In genomic region chr4:107278188-107278707, GRCm38 (mm10) we compare ENCODE assay signal across 9 mouse cellular contexts. TPM values are rescaled to one million over a fixed set of nuclear protein-coding genes. Genes with fewer than 3 reads are reported as not detected.
DNase-seq lines count a peak whose midpoint lies in the region; ATAC-seq and TF ChIP-seq lines count a peak whose summit lies in the region.
"Had no signal": no experiment of that assay in that cellular context is flagged by ENCODE, and none has a peak within 500 bp of the region (broad histone marks: within the 10 kb centered on the region; RNA-seq: fewer than 3 reads in every experiment).

No protein-coding gene starts in this region.

- TF ChIP-seq CTCF in lung, postnatal 0 days (IDR thresholded peaks at IDR 0.05): no peak

- H3K4me3 ChIP-seq in lung, postnatal 0 days (ENCODE audit: low read depth, low read length): no peak overlapping the region
- no peak overlapping the region for H3K4me3 ChIP-seq in hindbrain, embryonic 12.5 days
- no peak overlapping the region for H3K4me3 ChIP-seq in kidney, embryonic 16.5 days (ENCODE audit: low read length)

- H3K27ac ChIP-seq in lung, postnatal 0 days (ENCODE audit: low read length): no peak overlapping the region
- H3K27ac ChIP-seq in hindbrain, embryonic 12.5 days: no peak overlapping the region
- no peak overlapping the region for H3K27ac ChIP-seq in kidney, embryonic 16.5 days (ENCODE audit: low read length)

- peak; percentile 25; the same call in 1 of the 2 replicates for ATAC-seq in lung, postnatal 0 days
- no peak for ATAC-seq in hindbrain, embryonic 12.5 days (ENCODE audit: low FRiP score)
- ATAC-seq in kidney, embryonic 16.5 days (ENCODE audit: low FRiP score, low TSS enrichment): no peak

- TF ChIP-seq EP300 in lung, postnatal 0 days (IDR thresholded peaks at IDR 0.05): no peak

- H3K27me3 ChIP-seq in lung, postnatal 0 days (replicated peaks; ENCODE audit: insufficient read depth, low read length): no peaks in the 10 kb centered on the region
- H3K27me3 ChIP-seq in hindbrain, embryonic 12.5 days: no peaks in the 10 kb centered on the region
- no peaks in the 10 kb centered on the region for H3K27me3 ChIP-seq in kidney, embryonic 16.5 days (ENCODE audit: insufficient read depth, low read length)

- intact Hi-C loops in left cerebral cortex, postnatal 10 days (cut with DNase I): no loop called here

- H3K4me1 ChIP-seq in lung, postnatal 0 days (ENCODE audit: insufficient read depth, low read depth, low read length): no peaks in the 10 kb centered on the region
- peaks cover 8% of the 10 kb centered on the region for H3K4me1 ChIP-seq in hindbrain, embryonic 12.5 days
- H3K4me1 ChIP-seq in kidney, embryonic 16.5 days (ENCODE audit: insufficient read depth, low read length): peaks cover 5% of the 10 kb centered on the region; the same call in 1 of the 2 replicates

- H3K9me3 ChIP-seq in lung, postnatal 0 days (ENCODE audit: low read length): no peaks in the 10 kb centered on the region
- no peaks in the 10 kb centered on the region for H3K9me3 ChIP-seq in hindbrain, embryonic 12.5 days (replicated peaks)
- H3K9me3 ChIP-seq in kidney, embryonic 16.5 days (ENCODE audit: low read length): no peaks in the 10 kb centered on the region

- no peak overlapping the region for H3K9ac ChIP-seq in lung, postnatal 0 days (replicated peaks; ENCODE audit: low read depth)
- no peak overlapping the region for H3K9ac ChIP-seq in hindbrain, embryonic 12.5 days
- H3K9ac ChIP-seq in kidney, embryonic 16.5 days (replicated peaks; ENCODE audit: low read length): no peak overlapping the region

- no peak overlapping the region for H3K4me2 ChIP-seq in lung, postnatal 0 days (replicated peaks; ENCODE audit: low read depth, low read length)
- 0 out of 2 replicates have a peak overlapping the region, but pooled peaks have one; percentile 8 for H3K4me2 ChIP-seq in hindbrain, embryonic 12.5 days (replicated peaks)
- no peak overlapping the region for H3K4me2 ChIP-seq in kidney, embryonic 16.5 days (replicated peaks; ENCODE audit: low read depth, low read length)

- WGBS in lung, postnatal 0 days: 33% methylated on average over 8 of the region's 8 CpGs
- WGBS in hindbrain, embryonic 12.5 days: 11% methylated on average over 8 of the region's 8 CpGs
- WGBS in kidney, embryonic 16.5 days: 27% methylated on average over 8 of the region's 8 CpGs

- no peaks in the 10 kb centered on the region for H3K36me3 ChIP-seq in lung, postnatal 0 days (ENCODE audit: insufficient read depth, low read length)
- peaks cover 20% of the 10 kb centered on the region for H3K36me3 ChIP-seq in hindbrain, embryonic 12.5 days
- 0 out of 2 replicates have a peak, but pooled peaks cover 5% of the 10 kb centered on the region for H3K36me3 ChIP-seq in kidney, embryonic 16.5 days (ENCODE audit: insufficient read depth, low read length)

- DNase-seq in cerebellum, postnatal 10 days: peak; percentile 20 to 22
- no peak for DNase-seq in cerebellum, adult 9-10 months
- peak; percentile 32 for DNase-seq in lung, postnatal 0 days (ENCODE audit: low spot score)
- no peak for DNase-seq in lung, postnatal 10 days
- peak; percentile 94 for DNase-seq in retina, embryonic 14.5 days (ENCODE audit: low spot score)
- DNase-seq in left cerebral cortex, postnatal 10 days (ENCODE audit: extremely low spot score in 1 of 2, low spot score in 2 of 2): no peak
- DNase-seq: heart, postnatal 10 days had no signal

RNA-seq across cellular contexts. Expression of gene Hspb11, which starts 24.9 kb away (rescaled TPM):
- polyA plus RNA-seq in lung, postnatal 0 days (2015; fragmentation: Nextera tagmentation; extraction: Ambion mirVana): 44.6 and 51.3 TPM in 2 replicates
- 42.7 and 44.3 TPM in 2 replicates for polyA plus RNA-seq in hindbrain, embryonic 12.5 days (2016; fragmentation: Nextera tagmentation; extraction: Ambion mirVana)
- polyA plus RNA-seq in kidney, embryonic 16.5 days (2015; fragmentation: Nextera tagmentation; extraction: Ambion mirVana): 32.8 and 34.1 TPM in 2 replicates
- total RNA-seq in left cerebral cortex, postnatal 10 days (2021): 10 to 100 TPM; 16.8 to 22.4 TPM

RNA-seq across cellular contexts. Expression of gene Lrrc42, which starts 24.9 kb away (rescaled TPM):
- 37.8 and 41.3 TPM in 2 replicates for polyA plus RNA-seq in lung, postnatal 0 days (2015; fragmentation: Nextera tagmentation; extraction: Ambion mirVana)
- polyA plus RNA-seq in hindbrain, embryonic 12.5 days (2016; fragmentation: Nextera tagmentation; extraction: Ambion mirVana): 73.5 TPM in 2 replicates
- polyA plus RNA-seq in kidney, embryonic 16.5 days (2015; fragmentation: Nextera tagmentation; extraction: Ambion mirVana): 96.2 and 108 TPM in 2 replicates
- total RNA-seq in left cerebral cortex, postnatal 10 days (2021): 10 to 100 TPM; 33.9 to 38.2 TPM

RNA-seq across cellular contexts. Expression of gene Dio1, which starts 28.7 kb away (rescaled TPM):
- polyA plus RNA-seq in lung, postnatal 0 days (2015; fragmentation: Nextera tagmentation; extraction: Ambion mirVana): 0.33 and 0.82 TPM in 2 replicates
- polyA plus RNA-seq in hindbrain, embryonic 12.5 days (2016; fragmentation: Nextera tagmentation; extraction: Ambion mirVana): not detected in 2 replicates
- 0.47 and 0.68 TPM in 2 replicates for polyA plus RNA-seq in kidney, embryonic 16.5 days (2015; fragmentation: Nextera tagmentation; extraction: Ambion mirVana)
- total RNA-seq in left cerebral cortex, postnatal 10 days (2021): not detected
- total RNA-seq: heart, postnatal 10 days had no signal

RNA-seq across cellular contexts. Expression of gene Yipf1, which starts 35.9 kb away (rescaled TPM):
- polyA plus RNA-seq in lung, postnatal 0 days (2015; fragmentation: Nextera tagmentation; extraction: Ambion mirVana): 71.7 and 76.3 TPM in 2 replicates
- polyA plus RNA-seq in hindbrain, embryonic 12.5 days (2016; fragmentation: Nextera tagmentation; extraction: Ambion mirVana): 42.2 and 53.8 TPM in 2 replicates
- polyA plus RNA-seq in kidney, embryonic 16.5 days (2015; fragmentation: Nextera tagmentation; extraction: Ambion mirVana): 54.7 and 57.3 TPM in 2 replicates
- 10 to 100 TPM; 44.6 to 47.8 TPM for total RNA-seq in left cerebral cortex, postnatal 10 days (2021)

Comparison
In these comparisons a context has a peak if more than half of its experiments do, and no peak if none do; other contexts are left out.
1. DNase-seq: peak in cerebellum, postnatal 10 days (2 of 2), lung, postnatal 0 days (single experiment) and retina, embryonic 14.5 days (single experiment); none in cerebellum, adult 9-10 months (single experiment), lung, postnatal 10 days (single experiment) and left cerebral cortex, postnatal 10 days (0 of 2).